Mouse (Mus musculus) midbrain, embryonic 10.5 days (tissue): ENCODE data around the gene Rap1a. TPM values are rescaled to one million over a fixed set of nuclear protein-coding genes. Genes with fewer than 3 reads are reported as not detected.

Source experiments
- DNase-seq: peaks from one replicate; pipeline ENCODE4 v3.0.0-alpha.2; 2017; ENCODE audit warnings: low spot score
- H3K27ac ChIP-seq: fragments of 300-500 bp; sonication (generic); replicated peaks from 2 replicates; pipeline ENCODE4 v1.5.1; 2016; ENCODE audit warnings: mild to moderate bottlenecking
- H3K27me3 ChIP-seq: fragments of 300-500 bp; sonication (generic); 2 replicates; pipeline ENCODE4 v1.6.1; 2016; ENCODE audit warnings: low read depth, mild to moderate bottlenecking; ENCODE audit not compliant: poor library complexity, severe bottlenecking
- H3K36me3 ChIP-seq: fragments of 300-500 bp; sonication (generic); 2 replicates; pipeline ENCODE4 v1.6.1; 2016; ENCODE audit warnings: mild to moderate bottlenecking, moderate library complexity
- H3K4me1 ChIP-seq: fragments of 300-500 bp; sonication (generic); 2 replicates; pipeline ENCODE4 v1.6.1; 2016
- H3K4me3 ChIP-seq: fragments of 300-500 bp; sonication (generic); 2 replicates; pipeline ENCODE4 v1.5.1; 2016; ENCODE audit warnings: mild to moderate bottlenecking, moderate library complexity
- H3K9me3 ChIP-seq: fragments of 300-500 bp; sonication (generic); replicated peaks from 2 replicates; pipeline ENCODE4 v1.6.1; 2016; ENCODE audit warnings: mild to moderate bottlenecking
- WGBS: fragments of 180-500 bp; shearing (Covaris S2); methylation state at CpG from one replicate; pipeline ENCODE4 v1.1.7; 2016; 5-methylcytosine and 5-hydroxymethylcytosine counted together
- polyA plus RNA-seq: library from polyadenylated mRNA; unstranded; fragments of >200 nt; fragmentation: Nextera tagmentation; extraction: Ambion mirVana; gene quantifications from 2 replicates; pipeline ENCODE4 v1.2.1, GENCODE M21; 2016

Rap1a gene
- polyA plus RNA-seq, 1 experiment from 2014 or later, result 79.7 TPM

DNA sequence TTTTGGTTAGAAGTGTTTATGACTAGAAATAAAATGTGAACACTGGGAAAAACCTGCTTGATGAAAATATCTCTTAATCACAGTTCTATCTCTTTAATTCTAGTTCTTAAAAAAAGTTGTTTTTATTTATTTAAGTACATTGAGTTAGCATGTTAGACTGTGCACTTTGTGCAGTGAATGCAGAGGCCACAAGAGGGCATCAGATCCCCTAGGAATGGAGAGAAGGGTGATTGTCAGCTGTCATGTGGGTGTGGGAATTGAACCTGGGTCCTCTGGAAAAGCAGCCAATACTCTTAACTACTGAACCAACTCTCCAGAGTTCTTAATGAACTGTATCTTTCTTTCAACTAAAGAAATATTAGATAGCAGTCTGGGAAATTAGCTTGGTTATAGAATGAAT lies 29.6 kb downstream of the Rap1a start:
- Histone ChIP-seq H3K27ac (no peak overlapping the region), H3K4me3 (no peak overlapping the region), H3K9me3 (no peaks in the 10 kb centered on the region), H3K4me1 (no peaks in the 10 kb centered on the region), H3K36me3 (no peaks in the 10 kb centered on the region), H3K27me3 (no peaks in the 10 kb centered on the region)
- no peak for DNase-seq

DNA sequence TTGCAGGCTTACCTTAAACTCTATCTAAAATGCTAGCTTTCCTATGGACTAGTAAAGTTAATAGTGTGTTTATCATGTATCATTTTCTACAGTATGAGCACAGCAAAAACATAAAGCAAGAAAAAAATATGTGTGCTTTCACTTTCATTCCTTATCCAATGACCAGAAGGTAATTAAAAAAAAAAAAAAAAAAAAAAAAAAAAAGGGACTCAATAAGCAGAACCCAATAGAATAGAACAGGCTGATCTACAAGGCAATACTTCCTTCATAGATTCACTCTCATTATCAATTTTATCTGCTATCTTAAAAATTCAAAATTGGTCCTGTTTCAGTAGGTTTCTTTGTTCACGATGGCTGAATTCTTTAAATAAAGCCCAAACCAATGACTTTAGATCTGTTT lies 30.3 kb downstream of the Rap1a start:
- Histone ChIP-seq H3K27me3 (no peaks in the 10 kb centered on the region), H3K4me1 (no peaks in the 10 kb centered on the region), H3K36me3 (no peaks in the 10 kb centered on the region), H3K9me3 (no peaks in the 10 kb centered on the region), H3K4me3 (no peak overlapping the region), H3K27ac (no peak overlapping the region)
- DNase-seq, result no peak
- WGBS, result 93% methylated on average over 1 of the region's 1 CpGs

DNA sequence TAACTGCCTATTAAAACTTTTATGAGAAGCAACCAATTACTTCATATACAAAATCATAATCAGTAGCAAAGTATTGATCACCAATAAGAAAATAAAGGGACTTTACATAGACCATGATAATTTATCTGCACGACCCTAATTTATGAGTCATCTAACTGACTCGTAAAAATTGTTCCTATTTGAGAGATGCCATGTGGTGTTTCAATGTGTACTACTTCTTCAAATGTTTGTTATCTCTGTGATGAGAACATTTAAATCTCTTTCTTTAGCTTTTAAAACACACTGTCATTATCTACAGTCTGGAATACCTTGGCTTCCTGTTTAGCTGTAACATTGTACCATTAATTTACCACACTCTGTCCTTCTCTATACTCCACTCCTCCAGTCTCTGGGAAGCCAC lies 31.8 kb downstream of the Rap1a start:
- 95% methylated on average over 2 of the region's 2 CpGs for WGBS
- Histone ChIP-seq H3K4me3 (no peak overlapping the region), H3K27ac (no peak overlapping the region), H3K27me3 (no peaks in the 10 kb centered on the region), H3K36me3 (no peaks in the 10 kb centered on the region), H3K4me1 (no peaks in the 10 kb centered on the region), H3K9me3 (no peaks in the 10 kb centered on the region)
- no peak for DNase-seq

DNA sequence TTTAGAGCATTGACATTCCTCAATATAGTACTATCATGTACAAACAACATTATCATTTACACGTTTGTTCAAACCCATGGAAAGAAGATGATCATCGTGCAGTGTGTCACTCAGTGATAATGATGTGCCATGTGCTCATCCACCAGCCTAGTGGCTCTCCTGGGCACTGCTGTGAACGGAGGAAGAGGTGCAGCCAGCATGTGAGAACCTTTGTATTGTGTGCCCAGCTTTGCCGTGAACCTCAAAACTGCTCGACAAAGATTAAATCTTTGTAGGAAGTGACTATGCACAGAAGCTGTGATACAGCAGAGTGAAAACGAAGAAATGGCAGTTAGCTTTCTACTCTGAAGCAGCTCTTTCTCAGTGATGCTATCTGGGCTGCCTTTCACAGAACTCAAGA lies 32.6 kb downstream of the Rap1a start:
- WGBS, result 88% methylated on average over 6 of the region's 6 CpGs
- Histone ChIP-seq H3K4me1 (no peaks in the 10 kb centered on the region), H3K4me3 (no peak overlapping the region), H3K27ac (no peak overlapping the region), H3K36me3 (no peaks in the 10 kb centered on the region), H3K9me3 (no peaks in the 10 kb centered on the region), H3K27me3 (no peaks in the 10 kb centered on the region)
- no peak for DNase-seq

DNA sequence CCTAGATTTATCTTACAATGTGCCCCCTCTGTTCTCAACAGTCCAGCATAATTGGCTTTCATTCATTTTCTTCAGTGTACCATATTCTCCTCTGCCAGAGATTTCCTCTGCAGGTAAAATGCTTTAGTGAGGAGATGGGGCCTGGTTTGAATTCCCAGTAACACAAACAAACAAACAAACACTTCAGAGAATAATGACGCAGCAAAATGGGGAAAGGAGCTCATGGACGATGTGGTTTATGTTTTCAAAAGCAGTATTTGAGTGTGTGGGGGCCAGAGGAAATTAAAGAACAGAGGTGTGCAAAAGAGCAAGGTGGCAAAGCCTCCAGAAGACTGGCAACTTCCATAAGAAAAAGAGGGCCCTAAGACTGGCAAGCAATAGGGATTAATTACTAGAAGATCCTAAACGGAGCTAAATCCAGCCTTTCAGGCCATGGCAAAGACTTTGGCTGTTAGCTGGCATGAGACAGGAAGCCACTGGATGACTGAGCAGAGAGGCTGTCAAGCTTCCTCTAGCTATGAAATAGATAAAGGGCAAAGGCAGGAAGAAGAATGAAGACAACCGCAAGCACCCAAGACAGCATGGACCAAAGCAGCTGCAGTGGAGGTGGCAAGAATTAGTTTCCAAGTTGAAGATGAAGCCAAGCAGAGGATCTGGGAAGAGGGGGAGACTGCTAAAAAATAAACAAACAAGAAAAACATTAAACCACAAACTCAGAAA lies 37.8 kb downstream of the Rap1a start:
- no peaks in the 10 kb centered on the region for H3K27me3 ChIP-seq
- no peak overlapping the region for H3K4me3 ChIP-seq
- no peak overlapping the region for H3K27ac ChIP-seq
- no peaks in the 10 kb centered on the region for H3K36me3 ChIP-seq
- no peaks in the 10 kb centered on the region for H3K4me1 ChIP-seq
- no peaks in the 10 kb centered on the region for H3K9me3 ChIP-seq
- WGBS, result 78% methylated on average over 4 of the region's 4 CpGs
- no peak for DNase-seq

DNA sequence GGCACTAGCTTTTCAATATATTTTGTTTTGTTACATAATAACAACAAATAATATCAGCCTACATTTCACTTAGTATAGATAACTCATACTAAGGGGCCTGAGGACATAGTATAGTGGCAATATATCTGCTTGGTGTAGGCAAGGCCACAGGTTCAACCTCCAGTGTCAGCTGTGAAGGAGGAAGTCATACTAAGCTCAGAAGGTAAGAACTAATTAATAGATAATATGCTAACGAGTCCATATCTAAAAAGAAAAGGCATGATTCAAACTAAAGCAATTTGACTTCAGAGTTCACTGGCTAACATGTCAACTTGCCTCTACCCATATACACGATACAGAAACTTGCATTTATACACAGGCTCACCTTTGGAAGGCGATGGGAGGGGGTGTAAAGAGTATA lies 41.1 kb downstream of the Rap1a start:
- H3K4me3 ChIP-seq, result no peak overlapping the region
- H3K9me3 ChIP-seq, result no peaks in the 10 kb centered on the region
- DNase-seq, result no peak
- WGBS, result 92% methylated on average over 3 of the region's 3 CpGs
- H3K27me3 ChIP-seq, result no peaks in the 10 kb centered on the region
- H3K27ac ChIP-seq, result no peak overlapping the region
- peaks cover 13% of the 10 kb centered on the region for H3K4me1 ChIP-seq
- H3K36me3 ChIP-seq, result no peaks in the 10 kb centered on the region

DNA sequence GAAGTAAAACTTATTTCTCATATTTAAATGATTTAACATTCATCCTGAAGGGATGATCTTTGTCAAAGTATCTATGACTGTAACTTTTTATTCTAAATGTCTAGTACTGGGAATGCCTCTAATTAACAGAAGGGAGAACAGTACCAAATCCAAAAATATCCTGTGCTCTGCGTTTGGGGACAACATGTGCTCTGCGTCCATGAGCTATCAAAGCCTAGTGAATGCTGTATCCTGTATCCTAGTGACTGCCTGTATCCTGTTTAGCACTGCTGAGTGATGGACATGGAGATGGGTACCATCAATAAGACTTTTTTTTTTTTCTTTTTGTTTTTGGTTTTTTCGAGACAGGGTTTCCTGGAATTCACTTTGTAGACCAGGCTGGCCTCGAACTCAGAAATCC lies 42.5 kb downstream of the Rap1a start:
- 79% methylated on average over 4 of the region's 4 CpGs for WGBS
- Histone ChIP-seq H3K4me1 (peaks cover 13% of the 10 kb centered on the region), H3K36me3 (no peaks in the 10 kb centered on the region), H3K27me3 (no peaks in the 10 kb centered on the region), H3K4me3 (no peak overlapping the region), H3K9me3 (no peaks in the 10 kb centered on the region), H3K27ac (no peak overlapping the region)
- no peak for DNase-seq

DNA sequence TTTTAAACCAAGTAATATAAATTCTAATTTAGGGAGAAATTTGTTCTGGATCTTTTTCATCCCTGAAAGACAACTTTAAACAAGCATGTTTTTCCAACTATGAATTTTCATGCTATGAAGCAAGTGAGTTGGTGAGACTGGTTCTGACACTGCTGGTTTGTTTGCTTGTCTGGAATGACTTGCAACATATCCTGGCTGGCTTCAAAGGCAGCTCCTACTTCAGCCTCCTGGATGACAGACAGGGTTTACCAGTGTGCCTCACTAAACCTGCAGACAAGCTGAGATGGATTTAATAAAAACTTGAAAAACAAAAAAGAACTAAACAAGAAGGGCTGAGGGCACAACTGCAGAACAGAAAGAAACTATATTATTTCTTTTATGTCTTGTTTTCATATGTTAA lies 43.0 kb downstream of the Rap1a start:
- H3K27me3 ChIP-seq, result no peaks in the 10 kb centered on the region
- no peaks in the 10 kb centered on the region for H3K9me3 ChIP-seq
- no peak overlapping the region for H3K27ac ChIP-seq
- no peak for DNase-seq
- no peak overlapping the region for H3K4me3 ChIP-seq
- no peaks in the 10 kb centered on the region for H3K36me3 ChIP-seq
- H3K4me1 ChIP-seq, result peaks cover 13% of the 10 kb centered on the region

DNA sequence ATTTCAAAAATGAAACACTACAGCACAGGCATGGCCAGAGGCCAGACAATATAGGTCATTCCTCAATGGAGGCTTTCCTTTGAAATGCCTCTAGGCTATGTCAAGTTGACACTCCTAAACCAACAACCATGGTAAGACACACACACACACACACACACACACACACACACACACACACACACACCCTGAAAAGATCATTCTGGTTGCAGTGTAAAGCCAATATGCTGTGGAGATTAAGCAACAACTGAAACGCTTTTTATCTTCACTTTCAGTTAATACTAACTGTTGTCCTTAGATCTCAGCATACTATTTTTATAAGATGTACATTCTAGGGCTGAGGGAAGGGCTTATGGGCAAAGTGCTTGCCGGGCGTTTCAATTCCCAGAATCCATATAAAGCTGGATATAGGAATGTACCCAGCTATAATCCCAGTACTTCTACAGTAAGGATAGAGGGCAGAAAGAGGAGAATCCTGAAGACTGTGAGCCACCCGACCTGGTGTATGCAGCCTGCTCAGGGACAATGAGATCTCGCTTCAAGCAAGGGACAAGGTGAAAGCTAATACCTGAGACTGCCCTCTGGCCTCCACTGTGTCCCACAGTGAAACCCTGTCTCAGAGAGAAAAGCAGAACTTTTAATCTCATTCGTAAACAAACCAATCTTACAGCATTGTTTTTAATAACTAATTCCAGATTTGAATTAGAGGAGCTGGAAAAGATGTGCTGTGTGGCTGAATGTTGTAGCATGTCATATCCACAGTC lies 43.6 kb downstream of the Rap1a start:
- peaks cover 13% of the 10 kb centered on the region for H3K4me1 ChIP-seq
- H3K36me3 ChIP-seq, result no peaks in the 10 kb centered on the region
- H3K9me3 ChIP-seq, result no peaks in the 10 kb centered on the region
- no peaks in the 10 kb centered on the region for H3K27me3 ChIP-seq
- no peak overlapping the region for H3K4me3 ChIP-seq
- no peak overlapping the region for H3K27ac ChIP-seq
- no peak for DNase-seq
- 83% methylated on average over 6 of the region's 6 CpGs for WGBS

DNA sequence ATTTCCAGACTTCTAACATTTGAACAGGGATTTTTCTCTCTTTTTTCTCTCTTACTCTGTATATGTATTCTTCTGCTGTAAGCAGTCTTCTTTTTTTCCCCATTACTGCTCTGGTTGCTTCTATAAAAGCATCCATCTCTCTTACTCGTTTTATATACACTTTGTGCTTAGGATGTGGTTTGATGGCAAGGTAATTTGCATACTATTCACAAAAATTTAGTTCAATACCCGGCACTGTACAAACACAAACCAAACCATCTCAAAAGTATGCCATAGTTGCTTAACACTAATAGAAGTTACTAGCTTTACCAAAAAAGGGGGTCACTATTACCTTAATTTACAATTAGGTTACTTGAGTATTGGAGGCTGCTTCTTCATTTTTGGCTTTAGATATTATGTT lies 44.6 kb downstream of the Rap1a start:
- WGBS, result 78% methylated on average over 2 of the region's 2 CpGs
- Histone ChIP-seq H3K36me3 (no peaks in the 10 kb centered on the region), H3K27me3 (no peaks in the 10 kb centered on the region), H3K4me1 (peaks cover 13% of the 10 kb centered on the region), H3K4me3 (no peak overlapping the region), H3K27ac (no peak overlapping the region), H3K9me3 (no peaks in the 10 kb centered on the region)
- no peak for DNase-seq

DNA sequence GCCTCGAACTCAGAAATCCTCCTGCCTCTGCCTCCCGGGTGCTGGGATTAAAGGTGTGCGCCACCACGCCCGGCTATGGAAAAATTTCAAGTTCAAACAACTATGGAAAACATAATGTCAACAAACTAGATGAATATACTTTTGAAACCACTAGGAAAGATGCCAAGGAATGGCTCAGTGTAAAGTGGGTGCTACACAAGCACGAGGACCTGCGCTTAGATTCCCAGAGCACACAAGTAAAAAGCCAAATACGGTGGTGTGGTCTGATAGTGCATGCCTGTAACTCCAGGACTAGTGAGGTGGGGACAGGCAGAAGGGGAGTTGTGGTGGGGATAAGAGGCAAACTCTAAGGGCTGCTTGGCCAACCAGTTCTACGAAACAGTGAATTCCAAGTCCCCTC lies 46.0 kb downstream of the Rap1a start:
- no peak overlapping the region for H3K27ac ChIP-seq
- no peaks in the 10 kb centered on the region for H3K9me3 ChIP-seq
- 96% methylated on average over 9 of the region's 9 CpGs for WGBS
- H3K4me1 ChIP-seq, result peaks cover 13% of the 10 kb centered on the region
- no peak overlapping the region for H3K4me3 ChIP-seq
- no peak for DNase-seq
- no peaks in the 10 kb centered on the region for H3K36me3 ChIP-seq
- no peaks in the 10 kb centered on the region for H3K27me3 ChIP-seq

DNA sequence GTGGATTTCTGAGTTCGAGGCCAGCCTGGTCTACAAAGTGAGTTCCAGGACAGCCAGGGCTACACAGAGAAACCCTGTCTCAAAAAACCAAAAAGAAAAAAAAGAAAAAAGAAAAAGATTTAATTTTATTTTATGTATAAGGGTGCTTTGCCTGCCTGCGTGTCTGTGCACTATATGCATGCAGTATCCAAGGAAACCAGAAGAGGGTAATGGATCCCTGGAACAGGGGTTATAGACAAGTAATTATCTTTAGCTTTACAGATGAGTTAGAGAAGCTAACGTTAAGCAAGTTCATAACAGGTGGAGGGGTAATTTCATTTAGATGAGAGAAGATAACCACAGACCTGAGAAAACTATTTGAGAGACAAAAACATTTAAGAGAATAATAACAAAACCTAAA lies 47.0 kb downstream of the Rap1a start:
- no peak overlapping the region for H3K27ac ChIP-seq
- no peaks in the 10 kb centered on the region for H3K27me3 ChIP-seq
- H3K4me3 ChIP-seq, result no peak overlapping the region
- H3K9me3 ChIP-seq, result no peaks in the 10 kb centered on the region
- no peak for DNase-seq
- 87% methylated on average over 3 of the region's 3 CpGs for WGBS
- peaks cover 13% of the 10 kb centered on the region for H3K4me1 ChIP-seq
- H3K36me3 ChIP-seq, result peaks cover 7% of the 10 kb centered on the region; the same call in 1 of the 2 replicates

DNA sequence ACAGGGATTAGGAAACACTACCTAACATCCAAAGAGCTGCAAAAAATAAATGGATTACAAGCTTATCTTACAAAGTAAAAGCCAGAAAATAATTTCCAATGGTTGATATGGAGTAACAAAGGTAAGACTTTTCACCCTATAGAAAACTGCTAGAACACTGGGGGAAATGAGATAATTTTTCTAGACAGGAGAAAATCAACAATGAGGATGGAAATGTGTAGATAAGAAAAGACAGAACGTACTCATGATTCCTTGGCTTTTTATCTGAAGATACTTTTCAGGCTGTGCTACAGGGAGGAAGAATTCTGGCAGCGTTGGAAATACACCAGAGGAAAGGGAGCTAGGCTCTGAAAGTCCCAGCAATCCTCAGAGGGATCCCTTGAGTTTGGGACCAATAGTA lies 50.3 kb downstream of the Rap1a start:
- no peak for DNase-seq
- Histone ChIP-seq H3K27me3 (no peaks in the 10 kb centered on the region), H3K4me3 (no peak overlapping the region), H3K27ac (no peak overlapping the region), H3K9me3 (no peaks in the 10 kb centered on the region), H3K4me1 (no peaks in the 10 kb centered on the region), H3K36me3 (peaks cover 17% of the 10 kb centered on the region; the same call in 1 of the 2 replicates)
- WGBS, result 92% methylated on average over 2 of the region's 2 CpGs
